Mouse (Mus musculus) mature B cell (primary cell): ENCODE results near the gene Stpg2.
"Not testable (repeated sequence)": the region's sequence is repeated elsewhere in the genome, so short reads cannot be mapped to it uniquely, and the experiment has no call there.

Experiments used
- in situ Hi-C: fragments of 300-500 bp; cut with MboI; formaldehyde crosslinking; loops from 2 replicates; pipeline ENCODE4 v1.14.3; 2019

Gene Stpg2

DNA sequence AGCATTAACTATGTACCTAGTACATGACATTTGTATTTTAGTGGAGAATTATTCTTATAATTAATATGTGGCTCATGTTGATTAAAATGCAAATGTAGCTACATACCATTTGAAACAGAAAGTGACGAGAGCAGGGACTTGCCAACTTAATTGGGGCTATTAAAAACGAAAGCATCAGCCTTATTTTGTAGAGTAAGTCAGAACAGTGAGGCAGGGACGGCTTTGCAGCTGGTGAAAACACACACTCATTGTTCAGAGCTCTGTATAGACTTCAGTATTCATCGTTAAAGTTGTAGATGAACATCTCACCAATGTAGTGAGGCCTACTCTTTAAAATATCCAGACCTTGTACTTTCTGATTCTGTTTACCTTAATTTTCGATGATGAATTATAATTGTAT lies 213.6 kb downstream of the Stpg2 start:
- in situ Hi-C loops, result no loop called here

DNA sequence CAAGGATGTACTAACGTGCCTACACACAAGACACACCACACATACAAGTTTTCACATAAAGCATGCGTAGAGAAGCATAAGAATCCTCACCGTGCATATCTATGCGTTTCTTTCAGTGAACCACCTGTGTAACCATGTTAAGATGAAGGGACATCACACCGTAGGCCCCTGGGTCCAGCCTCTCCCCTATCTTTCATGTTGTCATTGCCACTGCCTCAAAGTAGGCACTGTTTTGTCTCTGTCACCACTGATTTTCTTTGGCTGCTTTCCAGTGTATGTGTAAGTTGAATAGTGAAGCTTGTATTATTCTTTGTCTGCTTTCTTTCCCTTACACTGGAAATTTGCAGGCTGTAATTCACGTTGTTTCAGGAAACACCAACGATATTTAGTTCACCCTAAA lies 236.7 kb downstream of the Stpg2 start:
- in situ Hi-C loops, result no loop called here

DNA sequence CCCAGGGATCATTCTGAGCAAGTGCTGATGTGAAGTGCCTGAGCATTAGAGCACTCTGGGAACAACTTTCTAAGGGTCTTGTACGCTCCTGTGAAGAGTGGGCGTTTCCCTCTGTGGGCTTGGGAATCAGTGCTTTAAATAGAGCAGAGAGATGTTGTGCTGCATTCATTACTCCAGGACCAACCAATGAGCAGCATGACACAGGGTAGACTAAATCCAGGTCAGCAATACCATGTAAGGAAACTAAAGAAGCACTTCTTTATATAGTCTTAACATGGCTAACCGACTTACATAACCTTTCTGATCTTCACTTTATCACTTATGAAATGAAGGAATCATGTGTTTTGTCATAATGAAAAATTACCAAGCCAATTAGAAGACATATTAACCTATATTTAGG lies 290.4 kb downstream of the Stpg2 start:
- in situ Hi-C loops, result no loop called here

DNA sequence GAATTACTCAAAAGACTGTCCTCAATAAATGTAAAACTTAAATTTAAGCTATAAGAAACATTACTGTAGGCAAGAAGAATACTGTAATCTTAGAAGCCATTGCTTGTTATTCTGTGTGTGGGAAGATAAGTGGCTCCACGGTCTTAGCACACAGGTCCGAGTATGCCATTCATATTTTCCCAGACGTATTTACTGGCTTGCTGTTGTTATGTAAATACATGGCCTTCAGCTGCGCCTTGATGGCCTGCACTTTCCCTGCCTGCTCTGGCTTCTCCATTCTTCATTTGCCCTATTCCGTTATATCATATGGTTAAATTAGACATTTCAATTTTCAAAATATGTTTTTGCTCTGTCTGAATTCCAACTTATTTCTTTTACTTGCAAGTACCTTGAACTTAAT lies 296.7 kb downstream of the Stpg2 start:
- in situ Hi-C loops, result no loop called here

DNA sequence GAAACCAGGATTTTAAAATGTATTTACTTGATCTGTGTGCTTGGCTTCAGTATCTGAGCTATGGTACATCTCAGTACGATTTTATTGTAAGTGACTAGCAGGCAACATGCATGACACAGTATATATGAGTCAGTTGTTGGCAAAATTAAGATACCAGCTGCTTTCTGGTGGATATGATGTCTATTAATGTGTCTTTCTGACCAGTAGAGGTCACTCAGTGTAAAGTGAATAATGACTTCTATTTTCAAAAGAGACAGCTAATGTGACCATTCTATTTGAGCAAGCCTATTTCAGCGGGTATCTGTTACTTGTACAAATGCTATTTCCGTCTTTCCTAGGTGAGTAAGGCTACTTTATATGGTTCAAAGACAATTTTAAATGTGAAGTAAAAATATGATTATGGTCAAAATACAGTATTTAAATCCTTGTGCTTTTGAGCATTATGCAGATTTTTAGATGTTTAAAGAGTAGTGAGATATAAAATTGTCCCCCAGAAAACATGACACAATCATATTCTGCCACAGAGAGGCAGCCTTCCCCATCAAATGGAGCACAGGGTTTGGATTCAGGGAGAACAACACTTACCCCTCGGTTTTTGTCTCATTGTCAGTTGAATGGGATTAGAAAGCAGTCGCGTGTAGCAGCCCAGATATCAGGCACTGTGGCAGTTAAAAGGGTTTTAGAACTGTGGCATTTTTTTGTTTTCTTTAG lies 303.9 kb downstream of the Stpg2 start:
- in situ Hi-C loops, result no loop called here

DNA sequence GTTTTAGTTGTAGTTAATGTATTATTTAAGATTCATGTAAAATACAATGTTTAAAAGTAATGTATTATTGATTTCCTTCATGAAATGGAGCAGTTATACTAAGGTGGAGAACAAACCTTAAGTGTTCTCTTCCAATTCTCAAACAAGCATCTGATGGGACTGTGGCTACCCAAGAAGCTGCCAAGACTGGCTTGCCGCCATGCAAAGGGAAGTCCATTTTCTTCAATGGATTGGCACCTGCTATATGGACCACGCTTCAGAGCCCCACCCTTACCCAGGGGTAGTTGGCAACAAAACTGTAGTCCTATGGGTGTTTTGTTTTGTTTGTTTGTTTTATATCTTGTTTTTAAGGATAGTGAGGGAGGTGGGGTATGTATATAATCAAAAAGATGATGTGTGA lies 373.0 kb downstream of the Stpg2 start:
- in situ Hi-C loops, result no loop called here

DNA sequence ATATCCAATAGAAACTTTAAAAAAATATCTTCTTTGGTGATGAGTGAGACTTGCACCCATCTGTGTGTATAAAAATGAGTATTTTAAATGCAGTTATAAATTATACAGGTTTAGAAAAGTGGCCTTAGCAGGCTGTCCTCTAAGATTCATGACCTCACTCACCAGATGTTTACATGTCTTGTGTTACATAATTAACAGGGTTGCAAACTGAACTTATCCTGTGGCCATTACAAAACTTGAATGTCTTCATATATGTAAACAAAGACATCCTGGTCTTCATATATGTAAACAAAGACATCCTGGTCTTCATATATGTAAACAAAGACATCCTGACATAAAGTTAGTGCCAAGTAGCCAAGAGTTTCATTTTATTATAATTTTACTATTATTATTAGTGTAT lies 375.8 kb downstream of the Stpg2 start:
- in situ Hi-C loops, result no loop called here

DNA sequence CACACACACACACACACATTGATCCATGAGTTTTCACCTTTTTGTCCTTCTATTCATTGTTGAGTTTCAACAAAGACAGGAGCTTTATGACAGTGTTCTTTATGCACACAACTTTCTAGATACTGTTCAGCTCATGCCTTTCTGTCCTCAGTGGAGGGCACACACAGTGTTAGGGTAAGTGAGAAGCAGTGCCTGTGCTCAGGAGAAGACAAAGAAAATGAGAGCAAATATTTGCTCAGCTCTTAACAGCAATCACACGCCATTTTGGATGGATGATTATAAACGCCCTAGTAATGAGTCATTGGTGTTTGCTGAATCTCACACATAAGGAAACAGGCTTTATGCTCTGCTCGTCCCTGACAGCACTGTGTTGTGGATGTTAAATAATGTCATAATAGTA lies 394.0 kb downstream of the Stpg2 start:
- in situ Hi-C loops, result no loop called here

DNA sequence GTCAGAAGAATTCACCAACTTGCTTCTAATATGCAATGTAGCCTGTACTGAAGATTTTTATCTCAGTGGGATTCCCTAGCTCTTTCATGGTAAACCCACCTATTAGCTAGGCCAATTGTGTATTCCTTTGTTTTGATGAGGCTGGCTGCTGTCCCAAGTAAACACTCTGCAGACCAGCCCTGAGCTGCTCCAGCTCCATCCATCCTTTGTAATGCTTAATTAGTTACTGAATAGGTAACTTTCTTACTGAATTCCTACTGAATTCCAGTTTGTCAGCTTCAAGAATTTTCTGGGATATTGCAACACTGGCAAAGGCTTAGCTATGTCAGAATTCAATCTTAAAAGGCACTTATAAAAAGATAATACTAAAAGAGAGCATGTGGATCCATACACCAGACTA lies 402.8 kb downstream of the Stpg2 start:
- in situ Hi-C loops, result not testable (repeated sequence)

DNA sequence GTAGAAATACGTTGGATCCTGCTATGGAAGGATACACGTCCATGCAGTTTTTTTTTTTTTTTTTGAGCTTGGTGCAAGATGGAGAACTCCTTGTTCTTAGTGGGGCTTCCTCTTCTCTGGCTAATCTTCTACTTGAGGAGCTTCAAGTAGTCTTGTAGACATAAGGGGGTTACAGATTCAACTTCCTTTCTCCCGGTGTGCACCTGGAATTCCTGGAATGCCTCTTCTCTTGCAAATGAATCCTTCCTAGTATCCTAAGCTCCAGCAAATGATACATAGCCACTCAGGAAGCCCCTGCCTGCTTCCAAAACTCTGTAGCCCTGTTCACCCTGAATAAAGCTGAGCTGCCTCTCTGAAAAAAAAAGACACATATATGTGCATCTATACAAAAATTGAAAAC lies 409.1 kb downstream of the Stpg2 start:
- in situ Hi-C loops, result no loop called here

DNA sequence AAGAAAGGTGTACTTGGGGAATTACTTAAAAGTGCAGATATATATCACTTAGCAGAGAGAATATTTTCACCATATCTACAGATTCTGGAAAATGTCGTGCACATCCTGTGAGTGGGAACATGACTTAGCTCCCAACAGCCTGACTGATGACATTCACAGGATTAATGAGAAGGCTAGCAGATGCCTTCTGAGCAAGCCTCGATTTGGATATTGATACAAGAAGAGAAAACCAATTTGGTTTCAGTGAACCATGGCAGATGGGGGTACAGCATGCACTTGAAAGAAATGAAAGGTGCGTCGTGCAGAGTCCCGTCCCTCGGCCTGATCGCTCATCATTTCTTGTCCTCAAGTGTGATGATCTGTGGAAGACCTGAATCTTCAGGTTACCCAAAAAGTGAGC lies 410.3 kb downstream of the Stpg2 start:
- in situ Hi-C loops, result no loop called here

DNA sequence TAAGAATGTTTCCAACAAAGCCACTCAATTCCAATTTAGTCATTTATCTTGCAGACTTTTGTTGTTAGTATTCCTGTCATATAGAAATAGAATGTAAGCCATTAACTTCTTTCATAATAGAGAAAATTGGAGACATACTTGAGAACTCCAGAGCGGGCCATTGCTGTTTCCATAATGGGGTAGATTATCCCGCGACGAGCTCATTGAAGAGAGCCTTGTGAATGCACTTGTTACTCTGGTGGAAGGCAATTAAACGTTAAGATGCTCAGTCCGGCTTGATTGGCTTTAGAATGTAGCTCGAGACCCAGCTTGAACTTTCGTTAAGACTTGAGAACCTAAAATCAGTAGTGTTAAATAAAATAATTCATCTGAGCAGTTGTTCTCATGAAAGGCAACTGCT lies 432.4 kb downstream of the Stpg2 start:
- in situ Hi-C loops, result no loop called here

DNA sequence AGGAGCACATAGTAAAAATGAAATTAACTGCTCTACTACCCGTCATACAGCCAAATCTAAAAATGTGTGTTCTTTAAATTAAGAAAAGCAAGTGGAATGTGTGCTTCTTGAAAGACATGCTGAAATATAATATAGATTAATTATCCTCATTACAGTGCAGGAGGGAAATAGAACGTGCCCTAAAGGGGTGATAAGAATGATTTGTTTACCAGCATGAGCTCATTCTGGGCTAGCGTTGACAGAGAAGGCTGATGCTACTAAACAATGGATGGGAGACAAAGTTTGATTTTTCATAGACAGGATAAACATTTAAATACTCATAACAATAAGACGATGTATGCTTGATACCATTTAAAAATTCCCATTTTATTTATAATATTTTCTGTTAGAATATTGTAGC lies 446.0 kb downstream of the Stpg2 start:
- in situ Hi-C loops, result no loop called here

DNA sequence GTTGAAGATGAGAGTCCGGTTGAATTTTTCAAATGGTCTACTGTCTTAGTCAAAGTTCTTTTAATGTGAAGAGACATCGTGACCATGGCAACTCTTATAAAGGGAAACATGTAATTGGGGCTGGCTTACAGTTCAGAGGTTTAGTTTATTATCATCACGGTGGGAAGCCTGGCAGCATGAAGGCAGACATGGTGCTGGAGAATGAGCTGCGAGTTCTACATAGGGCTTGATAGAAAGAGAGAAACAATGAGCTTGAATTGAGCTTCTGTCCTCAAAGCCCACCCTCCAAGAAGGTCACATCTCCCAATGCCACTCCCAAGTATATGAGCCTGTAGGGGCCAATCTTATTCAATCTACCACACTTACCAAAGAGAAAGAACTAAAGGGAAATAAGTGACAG lies 453.9 kb downstream of the Stpg2 start:
- in situ Hi-C loops, result no loop called here

DNA sequence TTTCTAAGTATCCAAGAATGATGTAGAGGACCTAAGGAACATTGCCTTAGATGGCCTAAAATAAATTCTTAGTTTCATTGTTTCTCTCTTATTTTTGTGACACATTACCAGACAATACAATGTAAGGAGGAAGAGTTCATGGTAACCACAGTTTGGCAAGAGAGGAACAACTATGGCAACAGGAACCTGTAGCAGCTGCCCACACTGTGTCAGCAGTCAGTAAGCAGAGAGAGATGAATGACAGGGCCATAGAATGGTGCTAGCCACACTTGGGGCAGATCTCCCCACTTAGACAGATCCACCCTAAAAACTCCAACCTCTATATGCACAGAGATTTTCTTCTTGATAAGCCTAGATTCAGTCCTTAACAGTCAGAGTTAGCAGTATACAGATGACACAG lies 456.7 kb downstream of the Stpg2 start:
- in situ Hi-C loops, result no loop called here

DNA sequence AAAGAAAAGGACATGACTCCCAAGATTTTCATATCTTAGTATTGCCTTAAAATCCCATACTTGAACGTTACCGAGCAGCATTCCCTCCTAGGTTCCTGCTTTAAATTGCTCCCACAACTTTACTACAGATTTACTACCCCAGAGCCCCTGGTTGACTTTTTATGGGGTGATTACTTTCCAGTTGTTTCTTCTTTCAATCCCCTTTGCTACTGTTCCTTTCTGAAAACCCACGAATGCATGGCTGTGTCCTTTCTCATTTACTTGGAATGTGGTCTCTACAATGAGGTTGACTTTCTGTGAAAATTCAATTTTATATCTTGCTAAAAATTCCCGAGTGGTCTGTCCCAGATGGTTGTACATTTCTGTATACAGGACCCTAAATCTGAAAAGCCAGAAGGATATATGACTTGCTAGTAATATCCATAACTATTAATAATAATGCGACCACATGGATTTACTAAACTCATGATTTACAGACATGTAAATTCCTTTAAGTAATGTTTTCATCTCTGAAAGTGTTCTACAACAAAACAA lies 458.3 kb downstream of the Stpg2 start:
- in situ Hi-C loops, result no loop called here

DNA sequence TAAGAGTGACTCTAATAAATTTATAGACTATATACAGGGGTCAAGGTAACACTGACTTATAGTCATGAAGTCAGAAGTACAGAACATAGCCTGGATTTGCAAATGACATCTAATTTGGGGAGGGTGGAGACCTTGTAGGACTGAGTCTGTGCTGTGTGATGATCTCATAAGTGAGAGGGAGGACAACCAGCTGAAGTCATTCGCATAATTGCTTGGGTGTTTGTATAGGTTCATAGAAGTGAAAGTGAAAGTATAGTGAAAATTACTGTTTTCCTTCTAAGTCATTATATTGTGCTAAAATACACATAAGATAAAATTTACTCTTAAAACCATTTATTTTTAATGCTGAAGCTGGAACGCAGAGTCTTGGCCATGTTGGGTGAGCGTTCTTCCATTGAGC lies 459.6 kb downstream of the Stpg2 start:
- in situ Hi-C loops, result no loop called here

DNA sequence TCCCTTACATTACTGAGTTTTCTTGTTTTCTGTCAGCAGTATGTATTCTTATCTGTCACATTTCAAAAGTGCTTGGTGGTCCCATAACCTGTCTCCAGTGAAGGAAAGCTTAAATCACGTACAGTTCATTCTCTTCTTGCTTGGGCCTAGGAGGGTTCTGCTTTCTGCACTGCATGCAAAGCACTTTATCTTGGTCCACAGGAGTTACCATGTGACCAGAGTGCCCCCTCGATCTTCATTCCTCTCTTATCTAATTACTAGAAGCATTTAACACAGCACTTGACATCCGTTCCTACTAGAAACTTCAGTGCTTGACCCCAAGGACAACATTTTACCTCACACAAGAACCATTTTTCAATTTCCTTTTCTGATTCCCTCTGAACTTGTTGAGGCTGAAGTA lies 470.7 kb downstream of the Stpg2 start:
- in situ Hi-C loops, result no loop called here

DNA sequence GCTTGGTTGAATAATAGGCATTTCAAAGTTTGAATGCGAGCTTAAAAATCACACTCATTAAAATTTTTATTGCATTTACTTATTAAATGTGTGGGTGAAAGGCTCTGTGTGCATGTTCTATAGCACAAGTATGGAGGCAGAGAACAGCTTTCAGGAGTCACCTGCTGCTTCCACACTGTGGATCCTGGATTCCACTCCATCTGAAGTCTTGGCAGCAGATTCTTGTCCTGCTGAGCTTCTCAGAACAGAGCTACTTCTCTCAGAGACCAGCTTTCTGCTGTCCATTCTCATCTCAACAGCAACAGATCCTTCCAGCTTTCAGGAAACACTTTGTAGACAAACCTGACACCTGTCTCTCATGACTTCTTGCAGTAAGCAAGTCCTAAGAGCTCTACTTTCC lies 471.2 kb downstream of the Stpg2 start:
- in situ Hi-C loops, result no loop called here

DNA sequence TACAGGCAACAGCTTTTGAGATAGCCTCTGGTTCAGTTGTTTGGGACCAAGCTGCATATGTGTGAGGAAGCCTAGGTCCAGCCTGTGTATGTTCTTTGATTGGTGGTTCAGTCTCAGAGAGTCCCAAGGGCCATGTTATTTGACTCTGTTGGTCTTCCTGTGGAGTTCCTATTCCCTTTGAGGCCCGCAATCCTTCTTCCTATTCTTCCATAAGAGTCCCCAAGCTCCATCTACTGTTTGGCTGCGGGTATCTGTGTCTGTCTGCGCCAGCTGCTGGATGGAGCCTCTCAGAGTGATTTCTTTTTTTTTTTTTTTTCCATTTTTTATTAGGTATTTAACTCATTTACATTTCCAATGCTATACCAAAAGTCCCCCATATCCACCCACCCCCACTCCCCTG lies 498.7 kb downstream of the Stpg2 start:
- in situ Hi-C loops, result not testable (repeated sequence)

DNA sequence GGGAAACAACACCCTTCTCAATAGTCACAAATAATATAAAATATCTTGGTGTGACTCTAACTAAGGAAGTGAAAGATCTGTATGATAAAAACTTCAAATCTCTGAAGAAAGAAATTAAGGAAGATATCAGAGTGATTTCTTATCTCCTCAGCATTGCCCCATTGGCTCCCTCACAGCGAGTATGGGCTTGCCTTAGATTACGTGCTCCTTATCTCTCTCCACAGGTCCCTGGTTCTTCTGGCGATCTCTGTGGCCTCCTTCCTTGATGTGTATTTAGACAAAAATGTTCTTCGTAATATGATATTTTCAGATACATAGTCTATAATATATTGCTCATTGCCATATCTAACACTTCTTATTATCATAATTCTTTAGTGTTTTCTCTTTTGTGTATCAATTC lies 501.9 kb downstream of the Stpg2 start:
- in situ Hi-C loops, result not testable (repeated sequence)

DNA sequence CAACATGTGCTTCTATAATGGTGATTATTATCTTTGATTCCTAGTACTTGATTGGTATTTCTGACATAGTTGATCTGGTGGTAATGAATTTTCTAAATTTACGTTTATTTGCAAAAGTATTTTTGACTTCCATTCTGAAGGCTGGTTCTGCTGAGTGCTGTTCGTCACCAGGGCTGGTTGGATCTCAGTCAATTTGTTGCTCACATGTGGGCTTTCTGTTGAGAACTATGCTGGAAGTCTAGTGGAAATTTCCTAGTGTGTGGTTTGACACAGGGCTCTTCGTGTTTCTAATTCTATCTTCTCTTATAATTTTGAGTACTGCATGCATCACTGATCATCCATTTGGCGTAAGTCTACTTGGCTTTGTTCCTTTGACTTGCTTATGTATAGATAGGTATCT lies 504.3 kb downstream of the Stpg2 start:
- in situ Hi-C loops, result no loop called here

DNA sequence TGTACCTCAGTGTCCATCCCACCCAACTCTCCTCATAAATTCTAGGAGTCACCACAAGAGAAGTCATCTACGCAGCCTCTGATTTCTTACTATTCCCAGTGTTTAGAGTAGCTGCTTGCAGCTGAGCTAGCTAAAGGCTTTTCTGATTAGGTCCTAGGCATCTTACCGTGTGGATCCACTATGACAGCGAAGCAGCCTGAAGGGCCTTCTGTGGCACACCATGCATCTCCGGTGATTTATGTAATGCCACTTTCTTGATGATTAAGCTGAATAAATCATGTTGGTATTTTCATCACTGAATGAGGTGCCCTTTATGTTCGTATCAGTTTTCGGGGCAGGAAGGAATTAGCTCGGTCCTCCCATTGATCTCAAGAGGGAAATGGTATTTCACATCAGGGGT lies 523.3 kb downstream of the Stpg2 start:
- in situ Hi-C loops, result no loop called here

DNA sequence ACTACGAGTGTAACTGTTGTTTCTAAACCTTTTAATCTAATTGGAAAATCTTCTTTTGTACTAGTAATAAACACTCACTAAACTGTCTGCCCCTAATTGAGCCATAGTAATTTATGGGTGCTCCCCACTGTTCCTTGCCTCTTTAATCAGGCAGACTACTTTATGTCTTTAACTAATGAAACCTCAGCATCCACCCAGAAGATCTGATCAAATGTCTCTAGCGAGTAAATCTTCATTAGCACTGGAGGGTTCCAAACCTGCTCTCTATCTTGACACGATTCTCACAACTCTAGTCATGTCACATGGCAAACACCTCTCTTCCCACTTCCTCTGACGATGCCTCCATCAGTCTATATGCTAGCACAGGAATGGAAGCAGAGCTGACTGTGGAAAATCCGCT lies 523.8 kb downstream of the Stpg2 start:
- in situ Hi-C loops, result no loop called here
